Mouse (Mus musculus): ENCODE results near the gene Bckdk. TPM values are rescaled to one million over a fixed set of nuclear protein-coding genes. Genes with fewer than 3 reads are reported as not detected.

The Bckdk gene
- polyA plus RNA-seq (2015; fragmentation: Nextera tagmentation; extraction: Ambion mirVana), result 134 and 142 TPM in 2 replicates

DNA sequence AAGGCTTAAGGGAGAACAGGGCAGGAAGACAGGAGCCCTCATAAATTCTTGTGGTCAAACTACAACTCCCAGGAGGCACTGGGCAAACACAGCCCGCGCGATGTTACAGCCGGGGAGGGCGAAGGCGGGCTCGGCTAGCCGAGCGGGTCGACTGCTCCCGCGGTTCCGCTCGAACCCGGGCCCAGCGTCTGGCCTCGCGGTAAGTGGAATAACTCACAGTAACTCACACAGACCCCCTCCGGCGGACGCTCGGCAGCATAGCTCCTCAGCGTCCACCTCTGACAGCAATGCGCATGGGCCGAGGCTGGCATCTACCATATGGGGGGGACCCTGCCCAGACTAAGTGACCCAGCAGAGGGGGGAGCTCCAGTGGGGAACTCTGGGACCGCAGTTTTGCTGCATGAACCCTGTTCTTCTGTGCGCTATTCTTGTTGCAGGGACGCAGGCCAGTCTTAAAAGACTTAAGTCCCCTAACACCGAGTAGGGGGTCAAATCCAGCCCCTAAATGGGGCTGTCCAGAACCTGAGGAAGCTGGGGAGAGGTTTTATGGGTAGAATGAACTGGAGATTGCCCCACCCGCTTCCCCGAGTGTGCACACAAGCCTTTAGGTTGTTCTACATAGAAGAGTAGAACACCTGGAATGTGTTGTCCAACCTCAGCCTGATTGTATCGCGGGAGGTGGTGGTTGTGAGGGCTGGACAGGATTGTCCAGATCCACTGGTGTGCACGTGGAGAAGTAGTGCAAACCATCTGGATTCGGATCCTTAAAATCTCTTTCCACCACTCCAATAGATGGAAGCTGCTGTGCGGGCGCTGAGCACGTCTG lies at the start of gene Bckdk:
Gene Bckdk (plus strand): TSS at position 112 of the 826 bp plus-strand sequence.
- Histone ChIP-seq H3K4me1 (peaks cover 9% of the 10 kb centered on the region), H3K9ac (peak within 1 kb of the TSS; percentile 76), H3K27me3 (no peaks in the 10 kb centered on the region), H3K4me3 (peak within 1 kb of the TSS; percentile 58), H3K9me3 (no peaks in the 10 kb centered on the region), H3K36me3 (peaks cover 43% of the 10 kb centered on the region), H3K27ac (peak within 1 kb of the TSS; percentile 86), H3K4me2 (peak within 1 kb of the TSS; percentile 66)
- peak; percentile 90 for ATAC-seq (ENCODE audit: borderline replicate concordance, extremely low read depth, low FRiP score, low TSS enrichment)
- 4% methylated on average over 38 of the region's 38 CpGs for WGBS

GRCm38 (mm10) chr7:127858258-127858657 lies 45.6 kb upstream of the Bckdk start:
- H3K9ac ChIP-seq, result no peak overlapping the region
- no peaks in the 10 kb centered on the region for H3K27me3 ChIP-seq
- WGBS, result 85% methylated on average over 6 of the region's 6 CpGs

DNA sequence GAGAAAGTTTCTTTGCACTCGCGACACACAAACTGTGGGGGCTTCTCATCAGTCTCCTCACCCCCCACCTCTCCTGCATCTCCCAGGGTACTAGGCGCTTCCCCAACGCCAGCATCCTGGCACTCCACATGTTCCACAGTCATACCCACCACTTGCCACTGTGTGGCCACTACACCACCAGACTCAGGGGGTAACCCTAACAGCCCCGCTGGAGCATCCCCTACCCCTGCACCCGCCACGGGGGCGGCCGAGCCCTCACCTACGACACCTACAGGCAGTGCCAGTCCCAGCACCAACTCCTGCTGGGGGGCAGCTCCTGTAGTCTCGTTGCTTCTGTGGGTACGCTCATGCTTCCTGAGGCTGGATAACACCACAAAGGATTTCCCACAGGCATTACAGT lies 37.4 kb upstream of the Bckdk start:
- no peak overlapping the region for H3K4me2 ChIP-seq
- no peaks in the 10 kb centered on the region for H3K4me1 ChIP-seq
- H3K27ac ChIP-seq, result no peak overlapping the region
- ATAC-seq (ENCODE audit: borderline replicate concordance, extremely low read depth, low FRiP score, low TSS enrichment), result no peak
- H3K9ac ChIP-seq, result no peak overlapping the region
- 83% methylated on average over 12 of the region's 12 CpGs for WGBS
- no peaks in the 10 kb centered on the region for H3K9me3 ChIP-seq
- H3K27me3 ChIP-seq, result no peaks in the 10 kb centered on the region
- H3K36me3 ChIP-seq, result peaks cover 27% of the 10 kb centered on the region
- H3K4me3 ChIP-seq, result no peak overlapping the region

More at GRCm38 (mm10) chr7:127858258-127858657, 45.6 kb upstream of the Bckdk start:
- H3K4me1 ChIP-seq, result no peaks in the 10 kb centered on the region
- no peak overlapping the region for H3K4me3 ChIP-seq
- H3K36me3 ChIP-seq, result no peaks in the 10 kb centered on the region
- no peak for ATAC-seq (ENCODE audit: borderline replicate concordance, extremely low read depth, low FRiP score, low TSS enrichment)
- H3K27ac ChIP-seq, result no peak overlapping the region
- H3K4me2 ChIP-seq, result no peak overlapping the region
- H3K9me3 ChIP-seq, result no peaks in the 10 kb centered on the region

DNA sequence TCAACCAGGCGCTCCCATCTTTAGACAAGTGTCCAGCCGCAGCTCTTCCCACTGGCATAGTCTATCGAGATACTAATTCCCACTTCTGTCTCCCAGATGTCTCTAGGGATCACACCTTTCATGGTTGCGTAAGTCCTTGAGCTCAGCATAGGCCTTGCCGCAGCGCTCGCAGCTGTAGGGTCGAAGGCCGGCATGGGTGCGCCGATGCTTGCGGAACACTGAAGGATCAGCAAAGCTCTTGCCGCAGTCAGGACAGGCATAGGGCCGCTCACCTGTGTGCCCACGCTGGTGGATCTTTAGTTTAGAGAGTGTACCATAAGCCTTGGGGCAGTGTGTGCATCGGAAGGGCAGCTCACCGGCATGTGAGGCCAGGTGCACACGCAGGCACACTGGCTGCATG lies 36.2 kb upstream of the Bckdk start:
- Histone ChIP-seq H3K9me3 (no peaks in the 10 kb centered on the region), H3K9ac (no peak overlapping the region), H3K36me3 (peaks cover 32% of the 10 kb centered on the region), H3K4me3 (no peak overlapping the region), H3K4me1 (no peaks in the 10 kb centered on the region), H3K4me2 (no peak overlapping the region), H3K27ac (no peak overlapping the region), H3K27me3 (no peaks in the 10 kb centered on the region)
- ATAC-seq (ENCODE audit: borderline replicate concordance, extremely low read depth, low FRiP score, low TSS enrichment), result no peak
- WGBS, result 95% methylated on average over 18 of the region's 18 CpGs

DNA sequence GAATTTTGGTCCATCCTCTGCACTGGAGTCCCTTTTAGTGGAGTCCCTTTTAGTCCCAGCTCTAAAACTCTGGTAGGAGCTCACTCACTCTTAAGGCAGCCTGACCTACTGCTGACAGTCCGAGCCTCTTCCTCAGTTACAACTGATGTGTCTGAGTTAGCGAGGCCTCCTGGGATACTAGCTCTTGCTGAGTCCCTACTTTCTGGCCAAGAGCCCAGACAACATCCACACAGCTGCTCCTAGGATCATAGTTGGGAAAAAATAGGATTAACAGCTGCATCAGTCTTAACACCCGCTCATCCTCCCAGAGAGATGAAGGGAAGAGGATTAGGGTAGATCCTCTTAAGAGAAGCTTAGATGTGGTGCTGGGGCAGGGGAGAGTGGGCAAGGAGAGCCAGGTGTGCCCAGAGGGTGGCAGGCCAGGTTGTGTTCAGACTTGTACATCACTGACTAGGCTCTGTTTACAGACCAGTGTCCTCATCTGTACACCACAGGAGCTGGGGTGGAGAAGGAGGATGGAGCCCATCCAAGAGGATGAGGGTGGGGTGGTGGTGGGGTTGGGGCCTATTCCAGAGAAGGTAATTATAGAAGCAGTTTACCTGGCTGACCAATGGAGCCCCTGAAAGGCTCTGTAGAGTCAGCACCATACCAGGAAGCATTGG lies 34.6 kb upstream of the Bckdk start:
- ATAC-seq (ENCODE audit: borderline replicate concordance, extremely low read depth, low FRiP score, low TSS enrichment), result no peak
- peaks cover 32% of the 10 kb centered on the region for H3K36me3 ChIP-seq
- WGBS, result 49% methylated on average over 3 of the region's 3 CpGs

DNA sequence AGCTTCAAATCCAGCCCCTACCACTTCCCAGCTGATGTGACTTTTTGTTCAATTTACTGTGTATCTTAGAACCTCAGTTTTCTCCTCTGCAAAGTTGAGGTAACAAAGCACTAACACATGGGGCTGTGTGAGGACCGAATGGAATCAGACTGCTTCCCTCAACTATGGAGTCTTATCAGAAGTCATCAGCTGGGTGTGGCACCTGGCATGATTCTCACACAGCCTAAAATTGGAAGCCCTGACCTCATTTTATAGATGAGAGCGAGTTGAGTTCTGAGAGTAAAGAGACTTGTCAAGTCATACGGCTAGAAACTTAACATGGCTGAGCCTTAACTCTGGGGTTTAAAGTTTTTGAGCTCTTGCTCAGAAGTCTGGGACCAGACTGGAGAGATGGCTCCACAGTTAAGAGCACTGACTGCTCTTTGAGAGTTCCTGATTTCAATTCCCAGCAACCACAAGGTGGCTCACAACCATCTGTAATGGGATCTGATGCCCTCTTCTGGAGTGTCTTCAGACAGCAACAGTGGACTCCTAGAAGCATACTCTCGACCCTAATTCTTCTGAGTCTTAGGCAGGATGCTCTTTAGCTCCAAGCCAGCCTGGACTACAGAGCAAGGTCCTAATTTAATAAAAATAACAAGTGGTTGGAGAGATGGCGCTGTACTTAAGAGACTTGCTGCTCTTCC lies 33.6 kb upstream of the Bckdk start:
- no peak overlapping the region for H3K4me2 ChIP-seq
- no peak overlapping the region for H3K4me3 ChIP-seq
- H3K27ac ChIP-seq, result no peak overlapping the region
- no peak for ATAC-seq (ENCODE audit: borderline replicate concordance, extremely low read depth, low FRiP score, low TSS enrichment)
- 78% methylated on average over 5 of the region's 5 CpGs for WGBS
- H3K27me3 ChIP-seq, result no peaks in the 10 kb centered on the region
- no peak overlapping the region for H3K9ac ChIP-seq
- peaks cover 32% of the 10 kb centered on the region for H3K36me3 ChIP-seq
- no peaks in the 10 kb centered on the region for H3K9me3 ChIP-seq
- peaks cover 17% of the 10 kb centered on the region; the same call in 1 of the 2 replicates for H3K4me1 ChIP-seq

More for the DNA sequence above, 34.6 kb upstream of the Bckdk start:
- H3K27ac ChIP-seq, result no peak overlapping the region
- H3K9ac ChIP-seq, result no peak overlapping the region
- H3K4me1 ChIP-seq, result peaks cover 13% of the 10 kb centered on the region; the same call in 1 of the 2 replicates
- H3K4me2 ChIP-seq, result no peak overlapping the region
- no peaks in the 10 kb centered on the region for H3K9me3 ChIP-seq
- no peak overlapping the region for H3K4me3 ChIP-seq
- H3K27me3 ChIP-seq, result no peaks in the 10 kb centered on the region

- Histone ChIP-seq H3K27ac (peak overlapping the region; percentile 98), H3K4me1 (peaks cover 25% of the 10 kb centered on the region), H3K4me2 (peak overlapping the region; percentile 69), H3K4me3 (peak overlapping the region; percentile 73), H3K27me3 (no peaks in the 10 kb centered on the region), H3K9ac (peak overlapping the region; percentile 97), H3K9me3 (no peaks in the 10 kb centered on the region), H3K36me3 (peaks cover 28% of the 10 kb centered on the region)
- 0 out of 2 replicates have a peak, but pooled peaks have one; percentile 15 for ATAC-seq (ENCODE audit: borderline replicate concordance, extremely low read depth, low FRiP score, low TSS enrichment)
- 3% methylated on average over 20 of the region's 20 CpGs for WGBS
Observed at GRCm38 (mm10) chr7:127874812-127875626, 28.9 kb upstream of the Bckdk start.

GRCm38 (mm10) chr7:127875627-127876001 lies 28.3 kb upstream of the Bckdk start:
- peak overlapping the region; percentile 69 for H3K4me2 ChIP-seq
- peak overlapping the region; percentile 73 for H3K4me3 ChIP-seq
- peak overlapping the region; percentile 97 for H3K9ac ChIP-seq
- WGBS, result 0% methylated on average over 42 of the region's 43 CpGs
- no peaks in the 10 kb centered on the region for H3K27me3 ChIP-seq
- peak; percentile 94 for ATAC-seq (ENCODE audit: borderline replicate concordance, extremely low read depth, low FRiP score, low TSS enrichment)
- peaks cover 25% of the 10 kb centered on the region for H3K4me1 ChIP-seq
- H3K9me3 ChIP-seq, result no peaks in the 10 kb centered on the region
- H3K27ac ChIP-seq, result peak overlapping the region; percentile 98
- peaks cover 34% of the 10 kb centered on the region for H3K36me3 ChIP-seq

GRCm38 (mm10) chr7:127876041-127876466 lies 27.8 kb upstream of the Bckdk start, which contains the start of gene Zfp646:
Gene Zfp646, plus strand, starts transcription at chr7:127876221.
- Histone ChIP-seq H3K9me3 (no peaks in the 10 kb centered on the region), H3K27me3 (no peaks in the 10 kb centered on the region), H3K9ac (peak within 1 kb of the TSS; percentile 97), H3K4me1 (peaks cover 25% of the 10 kb centered on the region), H3K27ac (peak within 1 kb of the TSS; percentile 98), H3K4me3 (peak within 1 kb of the TSS; percentile 73), H3K4me2 (peak within 1 kb of the TSS; percentile 69), H3K36me3 (peaks cover 38% of the 10 kb centered on the region)
- ATAC-seq (ENCODE audit: borderline replicate concordance, extremely low read depth, low FRiP score, low TSS enrichment), result peak; percentile 91
- 1% methylated on average over 41 of the region's 41 CpGs for WGBS

- peak within 1 kb of the TSS; percentile 73 for H3K4me3 ChIP-seq
- H3K27ac ChIP-seq, result peak within 1 kb of the TSS; percentile 98
- H3K27me3 ChIP-seq, result no peaks in the 10 kb centered on the region
- H3K4me1 ChIP-seq, result peaks cover 25% of the 10 kb centered on the region
- under 1% methylated on average over 60 of the region's 60 CpGs for WGBS
- H3K9me3 ChIP-seq, result no peaks in the 10 kb centered on the region
- peak; percentile 58 for ATAC-seq (ENCODE audit: borderline replicate concordance, extremely low read depth, low FRiP score, low TSS enrichment)
- peak within 1 kb of the TSS; percentile 97 for H3K9ac ChIP-seq
- peak within 1 kb of the TSS; percentile 69 for H3K4me2 ChIP-seq
- peaks cover 45% of the 10 kb centered on the region for H3K36me3 ChIP-seq
Observed at GRCm38 (mm10) chr7:127876467-127877348, 27.2 kb upstream of the Bckdk start, which contains the start of gene Zfp668. Gene Zfp668, minus strand, starts transcription at chr7:127876828.

Data from lung, embryonic 15.5 days (tissue).